Mouse (Mus musculus) myocyte (in vitro differentiated cells): ENCODE measurements around the gene Zfp456.

Experiments
- CEBPB ChIP-seq: IDR thresholded peaks from 2 replicates; pipeline ENCODE4 v1.6.1; 2011; ENCODE audit warnings: mild to moderate bottlenecking, moderate library complexity; ENCODE audit not compliant: poor library complexity, insufficient read depth, severe bottlenecking
- E2F4 ChIP-seq: IDR thresholded peaks from one replicate; pipeline ENCODE4 v1.6.1; 2011; ENCODE audit warnings: mild to moderate bottlenecking, control low read depth, moderate library complexity; ENCODE audit not compliant: insufficient read depth
- MAX ChIP-seq: IDR thresholded peaks from one replicate; pipeline ENCODE4 v1.6.1; 2011; ENCODE audit warnings: low read depth, mild to moderate bottlenecking, control low read depth
- MYOD1 ChIP-seq, 3 experiments: IDR thresholded peaks; one replicate each; pipeline ENCODE4 v1.6.1; 2011; ENCODE audit warnings: control low read depth in 2 of 3, low read depth in 2 of 3, mild to moderate bottlenecking in 2 of 3, moderate library complexity in 1 of 3; ENCODE audit not compliant: insufficient read length in 2 of 3, control insufficient read depth in 1 of 3
- MYOG ChIP-seq, 3 experiments: IDR thresholded peaks; one replicate each; pipeline ENCODE4 v1.6.1; 2011; ENCODE audit warnings: control low read depth in 2 of 3, low read depth in 2 of 3, mild to moderate bottlenecking in 2 of 3; ENCODE audit not compliant: insufficient read length in 2 of 3, control insufficient read depth in 1 of 3, insufficient read depth in 1 of 3
- POLR2A ChIP-seq: IDR thresholded peaks from one replicate; pipeline ENCODE4 v1.6.1; 2011; ENCODE audit warnings: low read depth, mild to moderate bottlenecking, control low read depth, moderate library complexity; ENCODE audit not compliant: insufficient read length
- POLR2AphosphoS2 ChIP-seq: IDR thresholded peaks from one replicate; pipeline ENCODE4 v1.6.1; 2011; ENCODE audit warnings: low read depth, control low read depth; ENCODE audit not compliant: insufficient read length
- SRF ChIP-seq: IDR thresholded peaks from one replicate; pipeline ENCODE4 v1.6.1; 2011; ENCODE audit warnings: low read depth; ENCODE audit not compliant: control insufficient read depth, insufficient read length
- TCF12 ChIP-seq: IDR thresholded peaks from one replicate; pipeline ENCODE4 v1.6.1; 2011; ENCODE audit warnings: mild to moderate bottlenecking, control low read depth; ENCODE audit not compliant: poor library complexity, insufficient read depth, severe bottlenecking
- TCF3 ChIP-seq: IDR thresholded peaks from one replicate; pipeline ENCODE4 v1.6.1; 2011; ENCODE audit warnings: low read depth, control low read depth; ENCODE audit not compliant: insufficient read length
- USF1 ChIP-seq: IDR thresholded peaks from one replicate; pipeline ENCODE4 v1.6.1; 2011; ENCODE audit warnings: low read depth, mild to moderate bottlenecking, control low read depth, moderate library complexity

DNA sequence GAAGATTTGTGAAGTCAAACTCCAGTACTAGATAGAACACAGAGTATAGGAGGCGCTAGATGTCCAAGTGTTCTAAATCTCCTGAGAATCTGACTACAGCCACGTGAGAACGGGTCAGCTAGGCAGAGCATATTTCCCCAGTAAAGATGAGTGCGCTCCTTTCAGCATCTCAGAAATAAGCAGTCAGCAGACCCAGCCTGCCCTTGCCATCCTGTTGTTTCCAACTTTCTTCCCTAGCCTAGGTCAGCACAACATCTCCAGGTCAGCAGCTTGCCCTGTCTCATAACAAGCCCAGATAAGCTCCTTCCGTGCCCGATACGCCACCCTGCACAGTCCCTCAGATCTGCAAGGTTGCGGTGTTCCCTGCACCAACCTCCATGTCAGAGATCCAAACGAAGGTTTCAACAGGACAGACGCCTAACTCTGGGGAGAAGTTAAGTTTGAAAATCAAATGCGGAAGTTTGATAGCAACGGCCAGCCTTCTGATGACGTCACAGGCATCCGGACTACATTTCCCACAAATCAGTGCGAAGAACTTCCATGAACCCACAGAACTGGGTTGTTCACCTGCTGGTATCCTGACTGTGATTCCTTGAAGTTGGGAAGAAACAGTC, 15.4 kb downstream of the Zfp456 start, which contains the start of the genes Gm28044 and Zfp953:
- TF ChIP-seq POLR2A (no peak), MAX (no peak), TCF12 (no peak), MYOG (IDR thresholded peaks at IDR 0.05; ENCODE audit: control insufficient read depth in 1 of 3, insufficient read depth in 1 of 3, insufficient read length in 2 of 3, low read depth in 2 of 3) (no peak), CEBPB (no peak), USF1 (no peak), POLR2AphosphoS2 (peak; percentile 40), MYOD1 (IDR thresholded peaks at IDR 0.05; ENCODE audit: control insufficient read depth in 1 of 3, insufficient read length in 2 of 3, low read depth in 2 of 3) (no peak), E2F4 (no peak), SRF (no peak), TCF3 (no peak)
